Mouse (Mus musculus) heart, adult 2 months (tissue): ENCODE measurements around the gene Il1r1.

Source experiments
- CTCF ChIP-seq: fragments of 200-600 bp; IDR thresholded peaks from 2 replicates; pipeline ENCODE4 v1.8.1; 2022; ENCODE audit warnings: antibody characterized with exemption, mild to moderate bottlenecking, moderate library complexity
- EP300 ChIP-seq: fragments of 200-500 bp; IDR thresholded peaks from 2 replicates; pipeline ENCODE4 v1.6.1; 2011; ENCODE audit warnings: low read depth, low read length, control low read depth; ENCODE audit not compliant: insufficient read depth

DNA sequence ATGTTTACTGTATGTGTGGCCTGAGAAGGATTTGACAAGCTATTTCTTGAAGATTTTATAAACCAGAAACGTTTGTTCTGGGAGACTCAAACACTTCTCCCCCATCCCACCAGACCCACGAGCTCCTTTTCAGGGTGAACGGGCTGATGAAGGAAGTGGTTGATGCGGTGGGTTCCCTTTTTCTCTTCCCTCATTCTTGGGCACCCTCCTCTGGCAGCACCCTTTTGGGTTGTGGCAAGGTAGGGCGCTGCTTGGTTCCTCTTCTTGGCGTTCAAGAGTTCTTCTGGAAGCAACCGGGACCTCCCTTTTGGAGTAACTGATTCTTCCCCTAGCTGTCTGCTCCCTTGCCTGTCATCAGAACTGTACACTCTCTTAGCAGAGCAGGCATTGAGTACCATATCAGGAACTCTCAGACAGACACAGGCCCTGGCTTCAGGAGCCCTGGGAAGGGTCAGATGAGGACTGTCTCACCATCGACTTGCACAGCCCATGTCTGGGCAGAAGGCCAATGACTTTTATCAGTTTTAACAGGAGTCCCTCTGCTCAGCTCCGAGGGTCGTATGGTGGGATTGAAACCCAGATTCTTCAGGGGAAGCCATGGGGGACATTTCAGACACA is 131.1 kb downstream of the Il1r1 start:
- TF ChIP-seq CTCF (no peak), EP300 (no peak)
